13 mouse cellular contexts compared by ENCODE assay signal in genomic region chr19:41445013-41445610, GRCm38 (mm10). TPM values are rescaled to one million over a fixed set of nuclear protein-coding genes. Genes with fewer than 3 reads are reported as not detected.
DNase-seq lines count a peak whose midpoint lies in the region; ATAC-seq lines count a peak whose summit lies in the region.
"Had no signal": no experiment of that assay in that cellular context is flagged by ENCODE, and none has a peak within 500 bp of the region (broad histone marks: within the 10 kb centered on the region; RNA-seq: fewer than 3 reads in every experiment).

No protein-coding gene starts in this region.

- no peaks in the 10 kb centered on the region for H3K9me3 ChIP-seq in liver, embryonic 11.5 days (ENCODE audit: control insufficient read depth, low read length)
- H3K9me3 ChIP-seq in embryonic facial prominence, embryonic 11.5 days (replicated peaks; ENCODE audit: control insufficient read depth, low read length): no peaks in the 10 kb centered on the region
- H3K9me3 ChIP-seq in liver, embryonic 15.5 days (replicated peaks): no peaks in the 10 kb centered on the region
- H3K9me3 ChIP-seq in forebrain, embryonic 12.5 days: no peaks in the 10 kb centered on the region
- H3K9me3 ChIP-seq in midbrain, embryonic 10.5 days (replicated peaks): no peaks in the 10 kb centered on the region
- H3K9me3 ChIP-seq: forebrain, embryonic 13.5 days; midbrain, embryonic 12.5 days had no signal

- peak; percentile 29 for DNase-seq in liver, embryonic 11.5 days (ENCODE audit: low spot score)
- DNase-seq in liver: no peak
- peak; percentile 35 for DNase-seq in embryonic facial prominence, embryonic 11.5 days (ENCODE audit: low spot score)
- DNase-seq in yolk sac, embryonic 10.5 days (ENCODE audit: low spot score): peak; percentile 83
- no peak for DNase-seq in midbrain, embryonic 10.5 days (ENCODE audit: low spot score)
- DNase-seq: adrenal gland, postnatal 36 days had no signal

- no peaks in the 10 kb centered on the region for H3K36me3 ChIP-seq in liver, embryonic 11.5 days (ENCODE audit: control insufficient read depth, insufficient read depth, low read length)
- no peaks in the 10 kb centered on the region for H3K36me3 ChIP-seq in embryonic facial prominence, embryonic 11.5 days (replicated peaks; ENCODE audit: control insufficient read depth, insufficient read depth, low read depth, low read length)
- H3K36me3 ChIP-seq in liver, embryonic 15.5 days (replicated peaks): no peaks in the 10 kb centered on the region
- no peaks in the 10 kb centered on the region for H3K36me3 ChIP-seq in forebrain, embryonic 12.5 days (replicated peaks)
- H3K36me3 ChIP-seq in midbrain, embryonic 10.5 days: no peaks in the 10 kb centered on the region
- H3K36me3 ChIP-seq: midbrain, embryonic 12.5 days had no signal

- H3K27ac ChIP-seq in liver, embryonic 11.5 days (ENCODE audit: low read depth, low read length): no peak overlapping the region
- no peak overlapping the region for H3K27ac ChIP-seq in embryonic facial prominence, embryonic 11.5 days (replicated peaks; ENCODE audit: low read depth, low read length)
- peak overlapping the region; percentile 10; the same call in 1 of the 2 replicates for H3K27ac ChIP-seq in liver, embryonic 15.5 days (replicated peaks)
- H3K27ac ChIP-seq in forebrain, embryonic 12.5 days: no peak overlapping the region
- H3K27ac ChIP-seq in midbrain, embryonic 10.5 days (replicated peaks): no peak overlapping the region
- H3K27ac ChIP-seq: forebrain, embryonic 13.5 days; left cerebral cortex, adult 2 months; midbrain, embryonic 12.5 days had no signal

- no peaks in the 10 kb centered on the region for H3K27me3 ChIP-seq in liver, embryonic 11.5 days (replicated peaks; ENCODE audit: control insufficient read depth, insufficient read depth, low read length)
- no peaks in the 10 kb centered on the region for H3K27me3 ChIP-seq in embryonic facial prominence, embryonic 11.5 days (ENCODE audit: control insufficient read depth, insufficient read depth, low read length)
- peaks cover 13% of the 10 kb centered on the region for H3K27me3 ChIP-seq in liver, embryonic 15.5 days
- H3K27me3 ChIP-seq in forebrain, embryonic 12.5 days: peaks cover 14% of the 10 kb centered on the region
- H3K27me3 ChIP-seq in midbrain, embryonic 10.5 days (ENCODE audit: low read depth, poor library complexity, severe bottlenecking): peaks cover 28% of the 10 kb centered on the region

- H3K9ac ChIP-seq in liver, embryonic 11.5 days (ENCODE audit: low read depth, low read length): no peak overlapping the region
- no peak overlapping the region for H3K9ac ChIP-seq in embryonic facial prominence, embryonic 11.5 days (replicated peaks; ENCODE audit: low read length)
- H3K9ac ChIP-seq in liver, embryonic 15.5 days: no peak overlapping the region
- H3K9ac ChIP-seq in forebrain, embryonic 12.5 days: no peak overlapping the region
- H3K9ac ChIP-seq: forebrain, embryonic 13.5 days; midbrain, embryonic 12.5 days had no signal

- 48% methylated on average over 10 of the region's 10 CpGs for WGBS in liver, embryonic 11.5 days
- WGBS in embryonic facial prominence, embryonic 11.5 days: 47% methylated on average over 10 of the region's 10 CpGs
- 37% methylated on average over 10 of the region's 10 CpGs for WGBS in liver, embryonic 15.5 days (ENCODE audit: insufficient replicate concordance)
- 81% methylated on average over 10 of the region's 10 CpGs for WGBS in forebrain, embryonic 12.5 days
- 81% methylated on average over 10 of the region's 10 CpGs for WGBS in midbrain, embryonic 10.5 days

- ATAC-seq in liver, embryonic 11.5 days (replicated peaks; ENCODE audit: low FRiP score): no peak
- no peak for ATAC-seq in embryonic facial prominence, embryonic 11.5 days (replicated peaks; ENCODE audit: insufficient number of reproducible peaks, low FRiP score, low TSS enrichment, low read depth)
- ATAC-seq in liver, embryonic 15.5 days (ENCODE audit: insufficient read depth): no peak
- ATAC-seq in forebrain, embryonic 12.5 days (ENCODE audit: low FRiP score): no peak
- ATAC-seq: forebrain, embryonic 13.5 days; hindbrain, embryonic 16.5 days had no signal

- H3K4me1 ChIP-seq in liver, embryonic 11.5 days (replicated peaks; ENCODE audit: control insufficient read depth, insufficient read depth, low read length): peaks cover 13% of the 10 kb centered on the region
- H3K4me1 ChIP-seq in embryonic facial prominence, embryonic 11.5 days (ENCODE audit: control insufficient read depth, insufficient read depth, low read length): no peaks in the 10 kb centered on the region
- peaks cover 31% of the 10 kb centered on the region for H3K4me1 ChIP-seq in liver, embryonic 15.5 days (replicated peaks)
- H3K4me1 ChIP-seq in forebrain, embryonic 12.5 days: peaks cover 10% of the 10 kb centered on the region; the same call in 1 of the 2 replicates
- H3K4me1 ChIP-seq in midbrain, embryonic 10.5 days: peaks cover 18% of the 10 kb centered on the region

- H3K4me2 ChIP-seq in liver, embryonic 11.5 days: no peak overlapping the region
- H3K4me2 ChIP-seq in embryonic facial prominence, embryonic 11.5 days (ENCODE audit: low read depth, low read length): no peak overlapping the region
- H3K4me2 ChIP-seq in liver, embryonic 15.5 days: peak overlapping the region; percentile 23
- H3K4me2 ChIP-seq in forebrain, embryonic 12.5 days: no peak overlapping the region
- H3K4me2 ChIP-seq: forebrain, embryonic 13.5 days; midbrain, embryonic 12.5 days had no signal

- no peak overlapping the region for H3K4me3 ChIP-seq in liver, embryonic 11.5 days (ENCODE audit: low read depth, low read length)
- no peak overlapping the region for H3K4me3 ChIP-seq in embryonic facial prominence, embryonic 11.5 days (ENCODE audit: low read depth, low read length)
- H3K4me3 ChIP-seq in liver, embryonic 15.5 days (replicated peaks): no peak overlapping the region
- H3K4me3 ChIP-seq in forebrain, embryonic 12.5 days (replicated peaks): no peak overlapping the region
- H3K4me3 ChIP-seq in midbrain, embryonic 10.5 days: no peak overlapping the region
- H3K4me3 ChIP-seq: forebrain, embryonic 13.5 days; left cerebral cortex, adult 2 months; midbrain, embryonic 12.5 days; myocyte had no signal

RNA-seq across cellular contexts. Expression of gene Lcor, which starts 37.3 kb away (rescaled TPM):
- 10.0 and 10.4 TPM in 2 replicates for polyA plus RNA-seq in liver, embryonic 11.5 days (2014; fragmentation: Nextera tagmentation; extraction: Ambion mirVana)
- 14.8 and 15.4 TPM in 2 replicates for polyA plus RNA-seq in embryonic facial prominence, embryonic 11.5 days (2014; fragmentation: Nextera tagmentation; extraction: Ambion mirVana)
- 6.3 and 6.4 TPM in 2 replicates for polyA plus RNA-seq in liver, embryonic 15.5 days (2015; fragmentation: Nextera tagmentation; extraction: Ambion mirVana)
- 38.0 and 38.9 TPM in 2 replicates for polyA plus RNA-seq in forebrain, embryonic 12.5 days (2016; fragmentation: Nextera tagmentation; extraction: Ambion mirVana)
- polyA plus RNA-seq in midbrain, embryonic 10.5 days (2016; fragmentation: Nextera tagmentation; extraction: Ambion mirVana): 13.9 and 23.2 TPM in 2 replicates

Comparison
In these comparisons a context has a peak if more than half of its experiments do, and no peak if none do; other contexts are left out.
1. DNase-seq: peak in liver, embryonic 11.5 days (single experiment), embryonic facial prominence, embryonic 11.5 days (single experiment) and yolk sac, embryonic 10.5 days (single experiment); none in liver (single experiment) and midbrain, embryonic 10.5 days (single experiment).